Mouse (Mus musculus): ENCODE results near the gene Tmem232. TPM values are rescaled to one million over a fixed set of nuclear protein-coding genes. Genes with fewer than 3 reads are reported as not detected.
"Not testable (repeated sequence)": the region's sequence is repeated elsewhere in the genome, so short reads cannot be mapped to it uniquely, and the experiment has no call there.

Tmem232 gene
- polyA plus RNA-seq, 1 experiment from 2014 or later: not detected

GRCm38 (mm10) chr17:65325249-65325648 lies 215.3 kb downstream of the Tmem232 start:
- WGBS: 17% methylated on average over 2 of the region's 2 CpGs
- H3K27me3 ChIP-seq (replicated peaks): no peaks in the 10 kb centered on the region
- H3K4me3 ChIP-seq (replicated peaks): no peak overlapping the region

GRCm38 (mm10) chr17:65320623-65321022 lies 220.0 kb downstream of the Tmem232 start:
- Histone ChIP-seq H3K36me3 (no peaks in the 10 kb centered on the region), H3K4me2 (replicated peaks) (no peak overlapping the region), H3K27ac (no peak overlapping the region), H3K27me3 (replicated peaks) (no peaks in the 10 kb centered on the region), H3K4me1 (replicated peaks) (no peaks in the 10 kb centered on the region), H3K9ac (no peak overlapping the region), H3K4me3 (replicated peaks) (no peak overlapping the region), H3K9me3 (no peaks in the 10 kb centered on the region)
- ATAC-seq: no peak
- 90% methylated on average over 6 of the region's 6 CpGs for WGBS

More at GRCm38 (mm10) chr17:65325249-65325648, 215.3 kb downstream of the Tmem232 start:
- ATAC-seq: no peak
- Histone ChIP-seq H3K36me3 (no peaks in the 10 kb centered on the region), H3K4me1 (replicated peaks) (no peaks in the 10 kb centered on the region), H3K9ac (no peak overlapping the region), H3K4me2 (replicated peaks) (no peak overlapping the region), H3K9me3 (no peaks in the 10 kb centered on the region), H3K27ac (no peak overlapping the region)

GRCm38 (mm10) chr17:65299946-65300345 lies 240.6 kb downstream of the Tmem232 start:
- Histone ChIP-seq H3K4me1 (replicated peaks) (no peaks in the 10 kb centered on the region), H3K27me3 (replicated peaks) (no peaks in the 10 kb centered on the region), H3K9ac (no peak overlapping the region), H3K4me2 (replicated peaks) (no peak overlapping the region), H3K36me3 (no peaks in the 10 kb centered on the region), H3K4me3 (replicated peaks) (no peak overlapping the region), H3K27ac (no peak overlapping the region), H3K9me3 (no peaks in the 10 kb centered on the region)
- ATAC-seq: no peak

- H3K27me3 ChIP-seq (replicated peaks): no peaks in the 10 kb centered on the region
- H3K36me3 ChIP-seq: no peaks in the 10 kb centered on the region
- no peak for ATAC-seq
- no peak overlapping the region for H3K27ac ChIP-seq
- no peaks in the 10 kb centered on the region for H3K9me3 ChIP-seq
- H3K9ac ChIP-seq: no peak overlapping the region
- WGBS: 70% methylated on average over 5 of the region's 5 CpGs
- H3K4me1 ChIP-seq (replicated peaks): no peaks in the 10 kb centered on the region
- H3K4me3 ChIP-seq (replicated peaks): no peak overlapping the region
- no peak overlapping the region for H3K4me2 ChIP-seq (replicated peaks)
These were observed 242.8 kb downstream of the Tmem232 start for GRCm38 (mm10) chr17:65297831-65298230.

GRCm38 (mm10) chr17:65252160-65252559 lies 288.4 kb downstream of the Tmem232 start:
- Histone ChIP-seq H3K27ac (no peak overlapping the region), H3K4me3 (replicated peaks) (no peak overlapping the region), H3K4me2 (replicated peaks) (no peak overlapping the region), H3K27me3 (replicated peaks) (no peaks in the 10 kb centered on the region), H3K9ac (no peak overlapping the region), H3K9me3 (no peaks in the 10 kb centered on the region), H3K4me1 (replicated peaks) (no peaks in the 10 kb centered on the region), H3K36me3 (no peaks in the 10 kb centered on the region)
- WGBS: 74% methylated on average over 2 of the region's 2 CpGs
- no peak for ATAC-seq

- no peak overlapping the region for H3K27ac ChIP-seq
- H3K27me3 ChIP-seq (replicated peaks): no peaks in the 10 kb centered on the region
- no peak overlapping the region for H3K4me2 ChIP-seq (replicated peaks)
- no peak for ATAC-seq
- no peaks in the 10 kb centered on the region for H3K9me3 ChIP-seq
- H3K36me3 ChIP-seq: no peaks in the 10 kb centered on the region
- no peak overlapping the region for H3K4me3 ChIP-seq (replicated peaks)
- H3K9ac ChIP-seq: no peak overlapping the region
- H3K4me1 ChIP-seq (replicated peaks): no peaks in the 10 kb centered on the region
- 93% methylated on average over 8 of the region's 8 CpGs for WGBS
These were observed 290.3 kb downstream of the Tmem232 start for GRCm38 (mm10) chr17:65250261-65250660.

- Histone ChIP-seq H3K9ac (no peak overlapping the region), H3K4me1 (replicated peaks) (no peaks in the 10 kb centered on the region), H3K27me3 (replicated peaks) (no peaks in the 10 kb centered on the region), H3K4me2 (replicated peaks) (no peak overlapping the region), H3K4me3 (replicated peaks) (no peak overlapping the region), H3K27ac (no peak overlapping the region), H3K36me3 (no peaks in the 10 kb centered on the region), H3K9me3 (no peaks in the 10 kb centered on the region)
- ATAC-seq: no peak
- 88% methylated on average over 5 of the region's 5 CpGs for WGBS
These were observed 296.9 kb downstream of the Tmem232 start for GRCm38 (mm10) chr17:65243716-65244115.

- Histone ChIP-seq H3K9me3 (no peaks in the 10 kb centered on the region), H3K27ac (no peak overlapping the region), H3K9ac (no peak overlapping the region), H3K4me1 (replicated peaks) (no peaks in the 10 kb centered on the region), H3K4me2 (replicated peaks) (no peak overlapping the region), H3K27me3 (replicated peaks) (no peaks in the 10 kb centered on the region), H3K4me3 (replicated peaks) (no peak overlapping the region), H3K36me3 (no peaks in the 10 kb centered on the region)
- 69% methylated on average over 6 of the region's 6 CpGs for WGBS
- ATAC-seq: no peak
These were observed 315.1 kb downstream of the Tmem232 start for GRCm38 (mm10) chr17:65225347-65225916.

GRCm38 (mm10) chr17:65221687-65222086 lies 318.9 kb downstream of the Tmem232 start:
- H3K4me1 ChIP-seq (replicated peaks); H3K4me3 ChIP-seq (replicated peaks); H3K4me2 ChIP-seq (replicated peaks); H3K27ac ChIP-seq; ATAC-seq; H3K36me3 ChIP-seq; H3K9ac ChIP-seq; H3K27me3 ChIP-seq (replicated peaks); H3K9me3 ChIP-seq: not testable (repeated sequence)
- WGBS: 86% methylated on average over 6 of the region's 6 CpGs

Other genes starting within 250 kb of the Tmem232 start
- gene Vapa, start 72.8 kb upstream of the Tmem232 start, polyA plus RNA-seq (2015; fragmentation: Nextera tagmentation; extraction: Ambion mirVana): 206 and 240 TPM in 2 replicates
- gene Txndc2, start 101.4 kb upstream of the Tmem232 start, polyA plus RNA-seq (2015; fragmentation: Nextera tagmentation; extraction: Ambion mirVana): not detected in 2 replicates
- 26.6 and 32.5 TPM in 2 replicates for gene Rab31, start 232.0 kb upstream of the Tmem232 start, polyA plus RNA-seq (2015; fragmentation: Nextera tagmentation; extraction: Ambion mirVana)
- 32.5 and 35.1 TPM in 2 replicates for gene Ppp4r1, start 241.8 kb upstream of the Tmem232 start, polyA plus RNA-seq (2015; fragmentation: Nextera tagmentation; extraction: Ambion mirVana)